Mouse (Mus musculus): ENCODE data around the gene Plekhm3.

GRCm38 (mm10) chr1:64970685-64971084, 14.1 kb upstream of the Plekhm3 start:
- no peak for TF ChIP-seq POLR2A (IDR thresholded peaks at IDR 0.05; ENCODE audit: borderline replicate concordance, control insufficient read depth, low read depth, low read length)
- no peak for TF ChIP-seq CTCF (IDR thresholded peaks at IDR 0.05; ENCODE audit: control insufficient read depth, insufficient read depth, low read length)
